Mouse (Mus musculus): Measurements from ENCODE around the gene Rnf216. TPM values are rescaled to one million over a fixed set of nuclear protein-coding genes. Genes with fewer than 3 reads are reported as not detected.

Rnf216 gene
- polyA plus RNA-seq, 1 experiment from 2014 or later = 52.3 TPM

DNA sequence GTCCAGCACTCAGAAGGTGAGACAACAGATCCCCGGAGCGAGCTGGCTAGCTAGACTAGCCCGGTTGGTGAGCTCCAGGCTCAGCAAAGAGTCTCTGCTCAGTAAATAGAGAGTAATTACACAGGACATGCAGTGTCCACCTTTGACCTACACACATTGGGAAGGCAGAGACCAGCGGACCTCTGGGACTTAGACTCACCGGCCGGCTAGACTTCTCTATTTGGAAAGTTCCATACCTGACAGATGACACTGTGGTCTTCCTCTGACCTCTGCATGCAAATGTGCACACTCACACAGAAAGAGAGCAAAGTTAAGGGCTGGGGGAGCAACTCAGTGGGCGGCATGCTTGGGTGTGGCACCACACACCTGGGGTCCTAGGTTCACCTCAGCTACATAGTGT lies 165.3 kb downstream of the Rnf216 start:
- Histone ChIP-seq H3K9ac (no peak overlapping the region), H3K4me1 (no peaks in the 10 kb centered on the region)
- 87% methylated on average over 7 of the region's 7 CpGs for WGBS

DNA sequence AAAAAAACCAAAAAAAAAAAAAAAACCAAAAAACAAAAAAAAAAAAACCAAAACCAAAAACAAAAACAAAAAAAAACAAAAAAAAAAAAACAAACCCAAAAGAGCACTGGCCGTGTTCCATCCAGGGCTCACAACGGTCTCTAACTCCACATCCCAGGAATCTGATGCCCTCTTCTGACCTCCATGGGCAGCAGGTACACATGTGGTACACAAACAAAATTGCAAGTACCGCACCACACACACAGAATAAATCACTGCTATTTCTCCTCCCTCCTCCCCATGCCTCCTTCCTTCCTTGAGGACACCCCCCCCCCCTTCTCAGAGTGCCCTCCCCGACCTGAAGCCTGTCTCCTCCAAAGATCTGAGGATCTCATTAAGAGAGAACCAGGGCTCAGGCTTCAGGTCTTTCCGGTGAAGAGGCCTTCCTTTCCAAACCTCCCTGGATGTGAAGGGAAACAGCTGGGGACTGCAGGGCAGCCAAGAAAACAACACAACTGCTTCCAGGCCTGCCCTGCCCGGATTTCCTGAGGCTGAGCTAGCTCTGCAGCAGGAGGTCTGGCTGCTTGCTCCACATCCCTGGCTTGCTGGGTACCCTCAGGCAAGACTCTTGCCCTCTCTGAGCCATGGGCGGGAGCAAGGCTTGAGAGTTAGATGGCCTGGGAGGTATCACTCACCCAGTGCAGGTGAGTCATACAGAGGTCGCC lies 167.7 kb downstream of the Rnf216 start:
- no peaks in the 10 kb centered on the region for H3K27me3 ChIP-seq
- no peak overlapping the region for H3K9ac ChIP-seq
- H3K4me1 ChIP-seq = no peaks in the 10 kb centered on the region
- no peak overlapping the region for H3K4me3 ChIP-seq (replicated peaks)
- no peaks in the 10 kb centered on the region for H3K36me3 ChIP-seq (replicated peaks)
- H3K27ac ChIP-seq = no peak overlapping the region
- no peak overlapping the region for H3K4me2 ChIP-seq
- 74% methylated on average over 8 of the region's 8 CpGs for WGBS
- no peak for ATAC-seq (ENCODE audit: low FRiP score)
- peaks cover 4% of the 10 kb centered on the region for H3K9me3 ChIP-seq

More for the DNA sequence above, 165.3 kb downstream of the Rnf216 start:
- no peak for ATAC-seq (ENCODE audit: low FRiP score)
- Histone ChIP-seq H3K4me3 (replicated peaks) (no peak overlapping the region), H3K27me3 (no peaks in the 10 kb centered on the region), H3K36me3 (replicated peaks) (no peaks in the 10 kb centered on the region), H3K4me2 (no peak overlapping the region), H3K9me3 (no peaks in the 10 kb centered on the region), H3K27ac (no peak overlapping the region)

Small RNA genes within 50 kb of the gene (microRNA-seq; reads per million reads assigned to microRNA genes)
- not detected for gene Gm44405

Other genes with a start within 250 kb of the Rnf216 start
- 24.0 and 24.6 TPM in 2 replicates for gene Fbxl18, start 217.6 kb downstream of the Rnf216 start, polyA plus RNA-seq (2016; fragmentation: Nextera tagmentation; extraction: Ambion mirVana)
- 12,389 and 14,301 TPM in 2 replicates for gene Actb, start 206.2 kb downstream of the Rnf216 start, polyA plus RNA-seq (2016; fragmentation: Nextera tagmentation; extraction: Ambion mirVana)
- gene Fscn1, start 152.7 kb downstream of the Rnf216 start, polyA plus RNA-seq (2016; fragmentation: Nextera tagmentation; extraction: Ambion mirVana) = 665 and 748 TPM in 2 replicates
- gene Olfr718-ps1, start 34.6 kb upstream of the Rnf216 start, polyA plus RNA-seq (2016; fragmentation: Nextera tagmentation; extraction: Ambion mirVana) = 0.05 TPM in 1 of 2 replicates, not detected in the other
- gene Rbak, start 67.8 kb upstream of the Rnf216 start, polyA plus RNA-seq (2016; fragmentation: Nextera tagmentation; extraction: Ambion mirVana) = 17.5 and 17.9 TPM in 2 replicates
- not detected in 2 replicates for gene Spdye4b, start 68.0 kb upstream of the Rnf216 start, polyA plus RNA-seq (2016; fragmentation: Nextera tagmentation; extraction: Ambion mirVana)
- not detected in 2 replicates for gene Spdye4a, start 113.9 kb upstream of the Rnf216 start, polyA plus RNA-seq (2016; fragmentation: Nextera tagmentation; extraction: Ambion mirVana)
- gene Zfp12, start 122.2 kb upstream of the Rnf216 start, polyA plus RNA-seq (2016; fragmentation: Nextera tagmentation; extraction: Ambion mirVana) = 28.5 and 29.1 TPM in 2 replicates
- gene Zfp316, start 157.0 kb upstream of the Rnf216 start, polyA plus RNA-seq (2016; fragmentation: Nextera tagmentation; extraction: Ambion mirVana) = 13.2 and 13.9 TPM in 2 replicates
- 0.09 TPM in 1 of 2 replicates, not detected in the other for gene Zfp853, start 180.6 kb upstream of the Rnf216 start, polyA plus RNA-seq (2016; fragmentation: Nextera tagmentation; extraction: Ambion mirVana)
- gene E130309D02Rik, start 202.4 kb upstream of the Rnf216 start, polyA plus RNA-seq (2016; fragmentation: Nextera tagmentation; extraction: Ambion mirVana) = 60.4 and 61.5 TPM in 2 replicates
- 73.8 and 78.2 TPM in 2 replicates for gene Zdhhc4, start 216.3 kb upstream of the Rnf216 start, polyA plus RNA-seq (2016; fragmentation: Nextera tagmentation; extraction: Ambion mirVana)
- 0.38 and 0.41 TPM in 2 replicates for gene Grid2ip, start 244.3 kb upstream of the Rnf216 start, polyA plus RNA-seq (2016; fragmentation: Nextera tagmentation; extraction: Ambion mirVana)